Mouse (Mus musculus) neural tube, embryonic 11.5 days (tissue): ENCODE results near the gene Tnfsf13. TPM values are rescaled to one million over a fixed set of nuclear protein-coding genes. Genes with fewer than 3 reads are reported as not detected.
A peak's percentile ranks its signal among the peaks of the same experiment; 100 is the strongest.

Experiments used
- ATAC-seq: fragments of 200-750 bp; cut with Nextera tagmentation; 2 replicates; pipeline ENCODE4 v1.8.0; 2017; ENCODE audit warnings: moderate number of reproducible peaks, mild to moderate bottlenecking, moderate TSS enrichment, moderate library complexity; ENCODE audit not compliant: insufficient read depth, low FRiP score, low TSS enrichment
- DNase-seq: peaks from one replicate; pipeline ENCODE4 v3.0.0-alpha.2; 2015; ENCODE audit warnings: low spot score
- H3K27ac ChIP-seq: fragments of 300-500 bp; sonication (generic); 2 replicates; pipeline ENCODE4 v1.5.1; 2014; ENCODE audit warnings: low read depth, mild to moderate bottlenecking, low read length
- H3K27me3 ChIP-seq: fragments of 300-500 bp; sonication (generic); 2 replicates; pipeline ENCODE4 v1.6.1; 2014; ENCODE audit warnings: mild to moderate bottlenecking, low read length, mixed read lengths; ENCODE audit not compliant: control insufficient read depth, insufficient read depth
- H3K36me3 ChIP-seq: fragments of 300-500 bp; sonication (generic); 2 replicates; pipeline ENCODE4 v1.6.1; 2014; ENCODE audit warnings: mild to moderate bottlenecking, low read length, moderate library complexity, mixed read lengths; ENCODE audit not compliant: control insufficient read depth, insufficient read depth
- H3K4me1 ChIP-seq: fragments of 300-500 bp; sonication (generic); 2 replicates; pipeline ENCODE4 v1.6.1; 2014; ENCODE audit warnings: low read length, mixed read lengths; ENCODE audit not compliant: control insufficient read depth, insufficient read depth
- H3K4me2 ChIP-seq: fragments of 300-500 bp; sonication (generic); 2 replicates; pipeline ENCODE4 v1.6.1; 2014; ENCODE audit warnings: low read depth, mild to moderate bottlenecking, moderate library complexity
- H3K4me3 ChIP-seq: fragments of 300-500 bp; sonication (generic); 2 replicates; pipeline ENCODE4 v1.5.1; 2014; ENCODE audit warnings: low read depth, low read length
- H3K9ac ChIP-seq: fragments of 300-500 bp; sonication (generic); 2 replicates; pipeline ENCODE4 v1.6.1; 2014; ENCODE audit warnings: mild to moderate bottlenecking, low read length
- H3K9me3 ChIP-seq: fragments of 300-500 bp; sonication (generic); 2 replicates; pipeline ENCODE4 v1.6.1; 2016; ENCODE audit warnings: low read length; ENCODE audit not compliant: control insufficient read depth
- WGBS: fragments of 180-500 bp; shearing (Covaris S2); extraction: QIAGEN DNeasy Blood & Tissue Kit; methylation state at CpG from one replicate; pipeline ENCODE4 v1.1.7; 2014; 5-methylcytosine and 5-hydroxymethylcytosine counted together
- microRNA counts: library from miRNA; unstranded; fragments of <30 nt; microRNA quantifications from one replicate; lab custom pipeline; 2015
- microRNA-seq: library from miRNA; unstranded; fragments of <30 nt; microRNA quantifications from one replicate; pipeline ENCODE4, GENCODE M21; 2016
- polyA plus RNA-seq: library from polyadenylated mRNA; unstranded; fragments of >200 nt; fragmentation: Nextera tagmentation; extraction: Ambion mirVana; gene quantifications from 2 replicates; pipeline ENCODE4 v1.2.1, GENCODE M21; 2014

Tnfsf13 gene
- polyA plus RNA-seq, 1 experiment from 2014 or later: not detected

- H3K4me3 ChIP-seq: no peak within 1 kb of the TSS
- ATAC-seq: peak; percentile 73; the same call in 1 of the 2 replicates
These were observed 30.1 kb downstream of the Tnfsf13 start, which contains the start of gene Sox15 for GRCm38 (mm10) chr11:69655264-69656064. Sox15 (plus strand) TSS chr11:69655314.

GRCm38 (mm10) chr11:69654760-69655159, 30.8 kb downstream of the Tnfsf13 start:
- Histone ChIP-seq H3K4me1 (no peaks in the 10 kb centered on the region), H3K36me3 (peaks cover 40% of the 10 kb centered on the region), H3K27ac (peak overlapping the region; percentile 0; the same call in 1 of the 2 replicates), H3K27me3 (no peaks in the 10 kb centered on the region), H3K4me3 (no peak overlapping the region), H3K9ac (no peak overlapping the region), H3K4me2 (no peak overlapping the region), H3K9me3 (no peaks in the 10 kb centered on the region)
- 45% methylated on average over 9 of the region's 9 CpGs for WGBS
- DNase-seq (no peak), ATAC-seq (no peak)

More at GRCm38 (mm10) chr11:69655264-69656064, 30.1 kb downstream of the Tnfsf13 start, which contains the start of gene Sox15:
- 0 out of 2 replicates have a peak within 1 kb of the TSS, but pooled peaks have one; percentile 7 for H3K9ac ChIP-seq
- peak; percentile 87 for DNase-seq
- WGBS: 28% methylated on average over 34 of the region's 34 CpGs
- peaks cover 38% of the 10 kb centered on the region for H3K36me3 ChIP-seq
- H3K4me1 ChIP-seq: no peaks in the 10 kb centered on the region
- no peaks in the 10 kb centered on the region for H3K27me3 ChIP-seq
- peak within 1 kb of the TSS; percentile 0; the same call in 1 of the 2 replicates for H3K27ac ChIP-seq
- H3K4me2 ChIP-seq: no peak within 1 kb of the TSS
- no peaks in the 10 kb centered on the region for H3K9me3 ChIP-seq

- DNase-seq (no peak), ATAC-seq (no peak)
- no peak overlapping the region for H3K4me2 ChIP-seq
- no peaks in the 10 kb centered on the region for H3K27me3 ChIP-seq
- H3K4me1 ChIP-seq: no peaks in the 10 kb centered on the region
- no peak overlapping the region for H3K9ac ChIP-seq
- peaks cover 46% of the 10 kb centered on the region for H3K36me3 ChIP-seq
- H3K9me3 ChIP-seq: no peaks in the 10 kb centered on the region
- WGBS: 80% methylated on average over 5 of the region's 5 CpGs
- H3K27ac ChIP-seq: no peak overlapping the region
- H3K4me3 ChIP-seq: no peak overlapping the region
These were observed 32.2 kb downstream of the Tnfsf13 start for GRCm38 (mm10) chr11:69653399-69653798.

- no peak overlapping the region for H3K27ac ChIP-seq
- peaks cover 43% of the 10 kb centered on the region for H3K36me3 ChIP-seq
- H3K4me2 ChIP-seq: no peak overlapping the region
- no peaks in the 10 kb centered on the region for H3K9me3 ChIP-seq
- H3K27me3 ChIP-seq: no peaks in the 10 kb centered on the region
- no peaks in the 10 kb centered on the region for H3K4me1 ChIP-seq
- DNase-seq (no peak), ATAC-seq (no peak)
- no peak overlapping the region for H3K9ac ChIP-seq
- no peak overlapping the region for H3K4me3 ChIP-seq
- 94% methylated on average over 5 of the region's 5 CpGs for WGBS
These were observed 39.7 kb downstream of the Tnfsf13 start for GRCm38 (mm10) chr11:69645860-69646259.

GRCm38 (mm10) chr11:69635471-69635870, 50.1 kb downstream of the Tnfsf13 start:
- Histone ChIP-seq H3K4me1 (peaks cover 17% of the 10 kb centered on the region), H3K27ac (no peak overlapping the region), H3K4me3 (no peak overlapping the region), H3K9ac (no peak overlapping the region), H3K36me3 (no peaks in the 10 kb centered on the region; the same call in 1 of the 2 replicates), H3K9me3 (no peaks in the 10 kb centered on the region), H3K27me3 (no peaks in the 10 kb centered on the region), H3K4me2 (no peak overlapping the region)
- no peak for DNase-seq
- WGBS: 95% methylated on average over 3 of the region's 3 CpGs
- no peak for ATAC-seq

GRCm38 (mm10) chr11:69633128-69633866, 52.3 kb downstream of the Tnfsf13 start:
- peak overlapping the region; percentile 74 for H3K4me2 ChIP-seq
- H3K36me3 ChIP-seq: no peaks in the 10 kb centered on the region; the same call in 1 of the 2 replicates
- WGBS: under 1% methylated on average over 44 of the region's 50 CpGs
- H3K27me3 ChIP-seq: no peaks in the 10 kb centered on the region
- H3K27ac ChIP-seq: peak overlapping the region; percentile 96
- ATAC-seq: peak; percentile 56
- no peaks in the 10 kb centered on the region for H3K9me3 ChIP-seq
- no peak for DNase-seq
- peaks cover 17% of the 10 kb centered on the region for H3K4me1 ChIP-seq
- peak overlapping the region; percentile 99 for H3K4me3 ChIP-seq
- H3K9ac ChIP-seq: peak overlapping the region; percentile 96

MicroRNAs encoded within 50 kb of the gene (microRNA counts, 519-probe panel; counts per million panel counts)
- microRNA mmu-miR-1934 (lab: Ali Mortazavi, UCI) (171 counts per million, percentile 57 among the panel's probes with 10 or more counts), microRNA mmu-miR-467f (lab: Ali Mortazavi, UCI) (2,928 counts per million, percentile 64 among the panel's probes with 10 or more counts)

Small RNA genes lying within 50 kb of the gene (microRNA-seq; reads per million reads assigned to microRNA genes)
- gene Mir1934: 1.3 reads per million
- not detected for gene Mir467f

Other genes with a start within 250 kb of the Tnfsf13 start
- 0.92 and 1.2 TPM in 2 replicates for gene Dnah2, start 136.7 kb downstream of the Tnfsf13 start, polyA plus RNA-seq
- 9.6 and 9.7 TPM in 2 replicates for gene Efnb3, start 125.6 kb downstream of the Tnfsf13 start, polyA plus RNA-seq
- 34.5 and 34.6 TPM in 2 replicates for gene Wrap53, start 105.5 kb downstream of the Tnfsf13 start, polyA plus RNA-seq
- 169 and 175 TPM in 2 replicates for gene Trp53, start 105.4 kb downstream of the Tnfsf13 start, polyA plus RNA-seq
- gene Atp1b2, start 79.8 kb downstream of the Tnfsf13 start, polyA plus RNA-seq: 7.2 and 7.7 TPM in 2 replicates
- not detected in 2 replicates for gene Shbg, start 67.9 kb downstream of the Tnfsf13 start, polyA plus RNA-seq
- 14.9 and 19.0 TPM in 2 replicates for gene Sat2, start 63.8 kb downstream of the Tnfsf13 start, polyA plus RNA-seq
- gene Fxr2, start 52.8 kb downstream of the Tnfsf13 start, polyA plus RNA-seq: 36.4 and 40.3 TPM in 2 replicates
- gene Sox15, start 30.5 kb downstream of the Tnfsf13 start, polyA plus RNA-seq: not detected in 2 replicates
- 26.8 and 30.0 TPM in 2 replicates for gene Mpdu1, start 23.1 kb downstream of the Tnfsf13 start, polyA plus RNA-seq
- 5.5 and 6.7 TPM in 2 replicates for gene Cd68, start 19.6 kb downstream of the Tnfsf13 start, polyA plus RNA-seq
- gene Eif4a1, start 13.4 kb downstream of the Tnfsf13 start, polyA plus RNA-seq: 781 and 824 TPM in 2 replicates
- gene Senp3, start 3.7 kb downstream of the Tnfsf13 start, polyA plus RNA-seq: 88.6 and 93.8 TPM in 2 replicates
- gene Tnfsf12, start 10.1 kb upstream of the Tnfsf13 start, polyA plus RNA-seq: 1.5 and 1.7 TPM in 2 replicates
- gene Tnfsfm13, start 10.3 kb upstream of the Tnfsf13 start, polyA plus RNA-seq: 1.4 and 1.5 TPM in 2 replicates
- 65.0 and 65.3 TPM in 2 replicates for gene Polr2a, start 72.9 kb upstream of the Tnfsf13 start, polyA plus RNA-seq
- gene Slc35g3, start 76.2 kb upstream of the Tnfsf13 start, polyA plus RNA-seq: not detected in 2 replicates
- 0.99 and 1.3 TPM in 2 replicates for gene Zbtb4, start 80.1 kb upstream of the Tnfsf13 start, polyA plus RNA-seq
- 4.2 and 6.2 TPM in 2 replicates for gene Chrnb1, start 110.2 kb upstream of the Tnfsf13 start, polyA plus RNA-seq
- gene Fgf11, start 116.1 kb upstream of the Tnfsf13 start, polyA plus RNA-seq: 2.0 and 3.0 TPM in 2 replicates
- 0.69 and 0.88 TPM in 2 replicates for gene Tmem102, start 119.8 kb upstream of the Tnfsf13 start, polyA plus RNA-seq
- gene Gm39566, start 129.5 kb upstream of the Tnfsf13 start, polyA plus RNA-seq: not detected in 2 replicates
- gene Spem2, start 132.7 kb upstream of the Tnfsf13 start, polyA plus RNA-seq: not detected in 2 replicates
- gene Spem1, start 136.4 kb upstream of the Tnfsf13 start, polyA plus RNA-seq: 0.23 TPM in 1 of 2 replicates, not detected in the other
- gene Nlgn2, start 152.0 kb upstream of the Tnfsf13 start, polyA plus RNA-seq: 10.9 and 11.4 TPM in 2 replicates
- gene Tmem256, start 152.7 kb upstream of the Tnfsf13 start, polyA plus RNA-seq: 289 and 296 TPM in 2 replicates
- gene Plscr3, start 160.6 kb upstream of the Tnfsf13 start, polyA plus RNA-seq: 75.4 and 83.7 TPM in 2 replicates
- gene Tnk1, start 172.9 kb upstream of the Tnfsf13 start, polyA plus RNA-seq: 0.23 and 0.72 TPM in 2 replicates
- not detected in 2 replicates for gene Tmem95, start 192.2 kb upstream of the Tnfsf13 start, polyA plus RNA-seq
- 3.1 and 3.6 TPM in 2 replicates for gene Kctd11, start 195.6 kb upstream of the Tnfsf13 start, polyA plus RNA-seq
- gene Acap1, start 209.8 kb upstream of the Tnfsf13 start, polyA plus RNA-seq: 0.53 and 1.1 TPM in 2 replicates
- gene 2810408A11Rik, start 215.2 kb upstream of the Tnfsf13 start, polyA plus RNA-seq: 14.4 and 15.1 TPM in 2 replicates
- gene Neurl4, start 215.3 kb upstream of the Tnfsf13 start, polyA plus RNA-seq: 14.2 and 18.0 TPM in 2 replicates
- 84.0 and 93.7 TPM in 2 replicates for gene Gps2, start 228.1 kb upstream of the Tnfsf13 start, polyA plus RNA-seq
- 1,905 and 1,926 TPM in 2 replicates for gene Eif5a, start 236.2 kb upstream of the Tnfsf13 start, polyA plus RNA-seq